Mouse (Mus musculus): Measurements from ENCODE around the gene Syn3. TPM values are rescaled to one million over a fixed set of nuclear protein-coding genes. Genes with fewer than 3 reads are reported as not detected.

Gene Syn3
- polyA plus RNA-seq, 1 experiment from 2014 or later = 5.9 TPM

GRCm38 (mm10) chr10:86025906-86026305 is 472.8 kb downstream of the Syn3 start:
- Histone ChIP-seq H3K27me3 (ENCODE audit: insufficient read depth, low read length) (no peaks in the 10 kb centered on the region), H3K9ac (ENCODE audit: low read depth, low read length) (no peak overlapping the region), H3K27ac (no peak overlapping the region), H3K9me3 (replicated peaks; ENCODE audit: low read length) (no peaks in the 10 kb centered on the region), H3K4me1 (replicated peaks; ENCODE audit: insufficient read depth, low read length) (no peaks in the 10 kb centered on the region), H3K4me3 (replicated peaks; ENCODE audit: low read depth, low read length) (no peak overlapping the region), H3K4me2 (ENCODE audit: low read length) (no peak overlapping the region), H3K36me3 (ENCODE audit: insufficient read depth, low read length) (peaks cover 18% of the 10 kb centered on the region)
- TF ChIP-seq CTCF (IDR thresholded peaks at IDR 0.05; ENCODE audit: low read depth) = no peak
- ATAC-seq (replicated peaks; ENCODE audit: low FRiP score, low read depth) (no peak), DNase-seq (ENCODE audit: low spot score) (no peak)
- WGBS = 77% methylated on average over 2 of the region's 2 CpGs

- H3K9ac ChIP-seq (ENCODE audit: low read depth, low read length) = no peak overlapping the region
- peak overlapping the region; percentile 73 for H3K4me2 ChIP-seq (ENCODE audit: low read length)
- H3K27ac ChIP-seq = no peak overlapping the region
- H3K27me3 ChIP-seq (ENCODE audit: insufficient read depth, low read length) = no peaks in the 10 kb centered on the region
- H3K4me1 ChIP-seq (replicated peaks; ENCODE audit: insufficient read depth, low read length) = no peaks in the 10 kb centered on the region
- DNase-seq (ENCODE audit: low spot score) (peak; percentile 64), ATAC-seq (replicated peaks; ENCODE audit: low FRiP score, low read depth) (no peak)
- TF ChIP-seq CTCF (IDR thresholded peaks at IDR 0.05; ENCODE audit: low read depth) = no peak
- H3K4me3 ChIP-seq (replicated peaks; ENCODE audit: low read depth, low read length) = peak overlapping the region; percentile 84
- no peaks in the 10 kb centered on the region for H3K9me3 ChIP-seq (replicated peaks; ENCODE audit: low read length)
- H3K36me3 ChIP-seq (ENCODE audit: insufficient read depth, low read length) = 0 out of 2 replicates have a peak, but pooled peaks cover 4% of the 10 kb centered on the region
Observed at GRCm38 (mm10) chr10:86023149-86023548, 475.5 kb downstream of the Syn3 start.

GRCm38 (mm10) chr10:86022474-86022816 is 476.3 kb downstream of the Syn3 start:
- Histone ChIP-seq H3K4me1 (replicated peaks; ENCODE audit: insufficient read depth, low read length) (no peaks in the 10 kb centered on the region), H3K27ac (peak overlapping the region; percentile 96), H3K4me3 (replicated peaks; ENCODE audit: low read depth, low read length) (peak overlapping the region; percentile 84), H3K27me3 (ENCODE audit: insufficient read depth, low read length) (no peaks in the 10 kb centered on the region), H3K9ac (ENCODE audit: low read depth, low read length) (peak overlapping the region; percentile 90), H3K4me2 (ENCODE audit: low read length) (peak overlapping the region; percentile 73), H3K36me3 (ENCODE audit: insufficient read depth, low read length) (0 out of 2 replicates have a peak, but pooled peaks cover 4% of the 10 kb centered on the region), H3K9me3 (replicated peaks; ENCODE audit: low read length) (no peaks in the 10 kb centered on the region)
- no peak for TF ChIP-seq CTCF (IDR thresholded peaks at IDR 0.05; ENCODE audit: low read depth)
- DNase-seq (ENCODE audit: low spot score) = no peak
- WGBS = 3% methylated on average over 6 of the region's 6 CpGs
- no peak for ATAC-seq (replicated peaks; ENCODE audit: low FRiP score, low read depth)

DNA sequence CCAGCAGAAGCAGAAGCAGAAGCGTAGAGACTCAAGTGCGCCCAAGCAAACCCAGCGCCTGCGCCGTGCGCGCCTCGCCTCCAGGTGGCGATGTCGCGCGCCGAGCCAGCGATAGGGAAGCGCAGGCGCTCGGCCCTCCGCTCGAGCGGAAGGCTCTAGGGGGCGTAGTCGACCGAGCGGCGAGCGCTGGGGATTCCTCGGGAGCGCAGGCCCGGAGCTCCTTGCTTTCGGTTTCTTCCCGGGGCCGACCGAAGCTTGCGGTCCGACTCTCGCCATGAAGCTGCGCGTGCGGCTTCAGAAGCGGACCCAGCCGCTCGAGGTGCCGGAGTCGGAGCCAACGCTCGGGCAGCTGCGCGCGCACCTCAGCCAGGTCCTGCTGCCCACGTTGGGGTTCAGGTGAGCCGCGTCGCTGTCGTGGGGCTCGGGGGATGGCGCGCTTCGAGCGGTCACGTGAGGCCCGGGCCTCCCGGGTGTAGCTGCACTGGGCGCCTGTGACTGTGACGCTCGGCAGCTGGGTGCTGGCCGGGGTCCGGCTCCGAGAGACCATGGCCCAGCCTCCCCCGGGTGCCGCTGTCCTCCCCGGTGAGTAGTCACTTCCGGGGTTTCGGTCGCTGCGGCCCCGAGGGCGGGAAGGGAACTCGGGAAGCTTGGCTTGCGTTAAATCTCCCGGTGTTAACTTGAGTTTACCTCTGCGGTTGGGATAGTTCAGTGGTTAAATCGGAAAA is 476.8 kb downstream of the Syn3 start, which contains the start of gene Fbxo7:
Fbxo7 (plus strand) TSS at position 224 of the 725 bp plus-strand sequence.
- DNase-seq (ENCODE audit: low spot score) = peak; percentile 95
- Histone ChIP-seq H3K36me3 (ENCODE audit: insufficient read depth, low read length) (no peaks in the 10 kb centered on the region), H3K9me3 (replicated peaks; ENCODE audit: low read length) (no peaks in the 10 kb centered on the region), H3K4me2 (ENCODE audit: low read length) (peak within 1 kb of the TSS; percentile 73), H3K9ac (ENCODE audit: low read depth, low read length) (peak within 1 kb of the TSS; percentile 90), H3K27me3 (ENCODE audit: insufficient read depth, low read length) (no peaks in the 10 kb centered on the region), H3K4me3 (replicated peaks; ENCODE audit: low read depth, low read length) (peak within 1 kb of the TSS; percentile 84), H3K4me1 (replicated peaks; ENCODE audit: insufficient read depth, low read length) (no peaks in the 10 kb centered on the region), H3K27ac (peak within 1 kb of the TSS; percentile 96)
- TF ChIP-seq CTCF (IDR thresholded peaks at IDR 0.05; ENCODE audit: low read depth) = peak; percentile 100
- 1% methylated on average over 82 of the region's 82 CpGs for WGBS
- ATAC-seq (replicated peaks; ENCODE audit: low FRiP score, low read depth) = peak; percentile 94

DNA sequence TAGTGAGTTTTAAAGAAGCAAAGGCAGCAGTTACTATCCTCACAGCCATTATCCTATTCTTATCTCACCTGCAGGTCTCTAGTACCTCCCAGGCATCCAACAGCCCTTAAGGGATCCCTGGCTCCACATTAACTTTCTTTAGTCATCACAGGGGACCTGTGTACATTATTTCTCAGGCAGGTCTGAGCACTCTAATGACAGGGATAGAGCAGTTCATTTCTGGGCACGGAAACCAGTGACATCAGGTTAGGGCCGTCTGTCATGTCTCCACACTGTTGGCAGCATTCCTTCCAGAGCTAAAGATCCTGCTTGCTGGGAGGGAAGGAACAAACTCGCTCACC is 477.3 kb downstream of the Syn3 start:
- Histone ChIP-seq H3K9ac (ENCODE audit: low read depth, low read length) (peak overlapping the region; percentile 90; the same call in 1 of the 2 replicates), H3K27me3 (ENCODE audit: insufficient read depth, low read length) (no peaks in the 10 kb centered on the region), H3K4me1 (replicated peaks; ENCODE audit: insufficient read depth, low read length) (no peaks in the 10 kb centered on the region), H3K4me2 (ENCODE audit: low read length) (peak overlapping the region; percentile 73), H3K9me3 (replicated peaks; ENCODE audit: low read length) (no peaks in the 10 kb centered on the region), H3K4me3 (replicated peaks; ENCODE audit: low read depth, low read length) (peak overlapping the region; percentile 84), H3K36me3 (ENCODE audit: insufficient read depth, low read length) (no peaks in the 10 kb centered on the region), H3K27ac (peak overlapping the region; percentile 96; the same call in 1 of the 2 replicates)
- no peak for TF ChIP-seq CTCF (IDR thresholded peaks at IDR 0.05; ENCODE audit: low read depth)
- WGBS = 3% methylated on average over 3 of the region's 3 CpGs
- no peak for DNase-seq (ENCODE audit: low spot score)
- no peak for ATAC-seq (replicated peaks; ENCODE audit: low FRiP score, low read depth)

DNA sequence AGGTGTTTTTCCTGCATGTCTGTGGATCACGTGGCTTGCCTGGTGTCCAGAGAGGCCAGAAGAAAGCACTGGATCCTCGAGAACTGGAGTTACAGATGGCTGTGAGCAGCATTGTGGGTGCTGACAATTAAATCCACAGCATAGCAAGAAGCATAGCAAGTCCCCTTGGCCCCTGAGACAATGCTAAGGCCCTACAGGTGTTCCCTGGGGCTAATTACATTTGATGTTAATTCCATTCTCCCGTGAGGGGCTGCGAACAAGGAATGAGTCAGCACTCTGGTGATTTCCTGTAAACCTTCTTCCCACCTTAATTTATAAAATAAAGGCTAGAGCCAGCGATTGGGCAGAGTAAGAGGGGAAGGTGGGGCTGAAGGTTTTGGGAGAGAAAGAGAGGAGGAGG is 479.9 kb downstream of the Syn3 start:
- no peak for ATAC-seq (replicated peaks; ENCODE audit: low FRiP score, low read depth)
- no peak overlapping the region for H3K4me2 ChIP-seq (ENCODE audit: low read length)
- no peaks in the 10 kb centered on the region for H3K9me3 ChIP-seq (replicated peaks; ENCODE audit: low read length)
- no peak overlapping the region for H3K4me3 ChIP-seq (replicated peaks; ENCODE audit: low read depth, low read length)
- 43% methylated on average over 5 of the region's 5 CpGs for WGBS
- H3K9ac ChIP-seq (ENCODE audit: low read depth, low read length) = no peak overlapping the region
- no peaks in the 10 kb centered on the region for H3K36me3 ChIP-seq (ENCODE audit: insufficient read depth, low read length)
- H3K4me1 ChIP-seq (replicated peaks; ENCODE audit: insufficient read depth, low read length) = no peaks in the 10 kb centered on the region
- H3K27me3 ChIP-seq (ENCODE audit: insufficient read depth, low read length) = no peaks in the 10 kb centered on the region
- no peak overlapping the region for H3K27ac ChIP-seq
- TF ChIP-seq CTCF (IDR thresholded peaks at IDR 0.05; ENCODE audit: low read depth) = no peak
- DNase-seq (ENCODE audit: low spot score) = no peak

Measured in kidney, postnatal 0 days (tissue).